Mouse (Mus musculus) myocyte (in vitro differentiated cells): ENCODE data around the gene Flt1.

Experiments
- CEBPB ChIP-seq: IDR thresholded peaks from 2 replicates; pipeline ENCODE4 v1.6.1; 2011; ENCODE audit warnings: mild to moderate bottlenecking, moderate library complexity; ENCODE audit not compliant: poor library complexity, insufficient read depth, severe bottlenecking
- E2F4 ChIP-seq: IDR thresholded peaks from one replicate; pipeline ENCODE4 v1.6.1; 2011; ENCODE audit warnings: mild to moderate bottlenecking, control low read depth, moderate library complexity; ENCODE audit not compliant: insufficient read depth
- MYOD1 ChIP-seq, 3 experiments: IDR thresholded peaks; one replicate each; pipeline ENCODE4 v1.6.1; 2011; ENCODE audit warnings: control low read depth in 2 of 3, low read depth in 2 of 3, mild to moderate bottlenecking in 2 of 3, moderate library complexity in 1 of 3; ENCODE audit not compliant: insufficient read length in 2 of 3, control insufficient read depth in 1 of 3
- POLR2A ChIP-seq: IDR thresholded peaks from one replicate; pipeline ENCODE4 v1.6.1; 2011; ENCODE audit warnings: low read depth, mild to moderate bottlenecking, control low read depth, moderate library complexity; ENCODE audit not compliant: insufficient read length
- POLR2AphosphoS2 ChIP-seq: IDR thresholded peaks from one replicate; pipeline ENCODE4 v1.6.1; 2011; ENCODE audit warnings: low read depth, control low read depth; ENCODE audit not compliant: insufficient read length
- SRF ChIP-seq: IDR thresholded peaks from one replicate; pipeline ENCODE4 v1.6.1; 2011; ENCODE audit warnings: low read depth; ENCODE audit not compliant: control insufficient read depth, insufficient read length
- TCF12 ChIP-seq: IDR thresholded peaks from one replicate; pipeline ENCODE4 v1.6.1; 2011; ENCODE audit warnings: mild to moderate bottlenecking, control low read depth; ENCODE audit not compliant: poor library complexity, insufficient read depth, severe bottlenecking
- USF1 ChIP-seq: IDR thresholded peaks from one replicate; pipeline ENCODE4 v1.6.1; 2011; ENCODE audit warnings: low read depth, mild to moderate bottlenecking, control low read depth, moderate library complexity

- TF ChIP-seq SRF, result no peak
- no peak for TF ChIP-seq USF1
- no peak for TF ChIP-seq POLR2A
- TF ChIP-seq E2F4, result no peak
- TF ChIP-seq TCF12, result no peak
- TF ChIP-seq CEBPB, result no peak
- no peak for TF ChIP-seq POLR2AphosphoS2
- TF ChIP-seq MYOD1 (IDR thresholded peaks at IDR 0.05; ENCODE audit: control insufficient read depth in 1 of 3, insufficient read length in 2 of 3, low read depth in 2 of 3), result no peak
These were observed 95.2 kb downstream of the Flt1 start for GRCm38 (mm10) chr5:147630426-147631290.
